Mouse (Mus musculus): ENCODE data around the gene Nexn. TPM values are rescaled to one million over a fixed set of nuclear protein-coding genes. Genes with fewer than 3 reads are reported as not detected.
"Not testable (repeated sequence)": the region's sequence is repeated elsewhere in the genome, so short reads cannot be mapped to it uniquely, and the experiment has no call there.

Gene Nexn
- polyA plus RNA-seq, 1 experiment from 2014 or later: 6.1 TPM

DNA sequence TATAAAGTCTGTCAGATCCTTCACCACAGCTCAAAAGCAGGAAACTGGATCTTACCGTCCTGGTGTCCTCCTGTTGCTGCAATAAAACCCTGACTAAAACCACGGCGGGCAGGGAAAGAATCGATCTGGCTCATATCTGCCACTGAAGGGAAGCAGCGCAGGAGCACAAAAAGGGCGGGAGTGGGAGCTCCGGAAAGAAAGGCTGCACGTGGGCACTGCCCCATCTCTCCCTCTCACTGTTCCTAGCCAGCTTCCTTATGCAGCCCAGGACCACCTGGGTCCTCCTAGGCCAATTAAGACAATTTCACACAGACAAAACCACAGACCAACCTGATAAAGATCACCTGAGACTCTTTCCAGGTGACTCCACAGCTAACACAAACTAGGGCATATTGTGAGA is 4.7 kb downstream of the Nexn start:
- H3K9ac ChIP-seq (ENCODE audit: low read depth, low read length): no peak overlapping the region
- 61% methylated on average over 8 of the region's 8 CpGs for WGBS
- no peak overlapping the region for H3K4me2 ChIP-seq (replicated peaks; ENCODE audit: low read depth, low read length)
- no peak overlapping the region for H3K4me3 ChIP-seq (ENCODE audit: low read depth, low read length)
- DNase-seq (ENCODE audit: low spot score): no peak
- H3K36me3 ChIP-seq (ENCODE audit: control insufficient read depth, insufficient read depth, low read length): no peaks in the 10 kb centered on the region
- peaks cover 9% of the 10 kb centered on the region for H3K4me1 ChIP-seq (replicated peaks; ENCODE audit: control insufficient read depth, insufficient read depth, low read length)
- H3K27ac ChIP-seq (ENCODE audit: low read depth, low read length): no peak overlapping the region
- no peaks in the 10 kb centered on the region; the same call in 1 of the 2 replicates for H3K27me3 ChIP-seq (ENCODE audit: control insufficient read depth, insufficient read depth, low read length)
- no peaks in the 10 kb centered on the region for H3K9me3 ChIP-seq (ENCODE audit: control insufficient read depth, low read length)
- ATAC-seq (ENCODE audit: low FRiP score): no peak

DNA sequence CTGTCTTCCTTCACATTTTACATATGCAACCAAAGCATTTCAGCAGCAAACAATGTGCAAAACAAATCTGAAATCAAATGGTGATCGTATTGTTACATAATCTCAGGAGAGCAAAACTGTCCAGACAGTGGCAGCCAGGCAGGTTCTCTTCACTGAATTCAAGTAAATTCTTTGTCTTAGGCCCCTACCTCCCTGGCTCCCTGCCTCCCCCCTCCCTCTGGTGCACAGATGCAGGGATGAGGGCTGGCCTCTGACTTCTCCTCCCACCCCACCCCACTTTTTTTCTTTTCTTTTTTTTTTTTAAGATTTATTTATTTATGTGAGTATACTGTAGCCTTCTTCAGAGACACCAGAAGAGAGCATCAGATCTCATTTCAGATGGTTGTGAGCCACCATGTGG is 5.8 kb downstream of the Nexn start:
- H3K9ac ChIP-seq (ENCODE audit: low read depth, low read length): no peak overlapping the region
- H3K9me3 ChIP-seq (ENCODE audit: control insufficient read depth, low read length): no peaks in the 10 kb centered on the region
- H3K4me3 ChIP-seq (ENCODE audit: low read depth, low read length): no peak overlapping the region
- H3K4me1 ChIP-seq (replicated peaks; ENCODE audit: control insufficient read depth, insufficient read depth, low read length): peaks cover 2% of the 10 kb centered on the region; the same call in 1 of the 2 replicates
- H3K27me3 ChIP-seq (ENCODE audit: control insufficient read depth, insufficient read depth, low read length): no peaks in the 10 kb centered on the region; the same call in 1 of the 2 replicates
- DNase-seq (ENCODE audit: low spot score) (no peak), ATAC-seq (ENCODE audit: low FRiP score) (no peak)
- no peaks in the 10 kb centered on the region for H3K36me3 ChIP-seq (ENCODE audit: control insufficient read depth, insufficient read depth, low read length)
- WGBS: 100% methylated on average over 1 of the region's 1 CpGs
- H3K27ac ChIP-seq (ENCODE audit: low read depth, low read length): no peak overlapping the region
- no peak overlapping the region for H3K4me2 ChIP-seq (replicated peaks; ENCODE audit: low read depth, low read length)

- not testable (repeated sequence) for H3K9me3 ChIP-seq (ENCODE audit: control insufficient read depth, low read length); H3K27me3 ChIP-seq (ENCODE audit: control insufficient read depth, insufficient read depth, low read length); H3K27ac ChIP-seq (ENCODE audit: low read depth, low read length); H3K9ac ChIP-seq (ENCODE audit: low read depth, low read length); H3K36me3 ChIP-seq (ENCODE audit: control insufficient read depth, insufficient read depth, low read length); H3K4me1 ChIP-seq (replicated peaks; ENCODE audit: control insufficient read depth, insufficient read depth, low read length); H3K4me2 ChIP-seq (replicated peaks; ENCODE audit: low read depth, low read length); H3K4me3 ChIP-seq (ENCODE audit: low read depth, low read length)
- peak; percentile 87 for DNase-seq (ENCODE audit: low spot score)
- WGBS: 51% methylated on average over 6 of the region's 9 CpGs
- ATAC-seq (ENCODE audit: low FRiP score): peak; percentile 58
Observed at GRCm38 (mm10) chr3:152259409-152259808, 6.7 kb downstream of the Nexn start.

DNA sequence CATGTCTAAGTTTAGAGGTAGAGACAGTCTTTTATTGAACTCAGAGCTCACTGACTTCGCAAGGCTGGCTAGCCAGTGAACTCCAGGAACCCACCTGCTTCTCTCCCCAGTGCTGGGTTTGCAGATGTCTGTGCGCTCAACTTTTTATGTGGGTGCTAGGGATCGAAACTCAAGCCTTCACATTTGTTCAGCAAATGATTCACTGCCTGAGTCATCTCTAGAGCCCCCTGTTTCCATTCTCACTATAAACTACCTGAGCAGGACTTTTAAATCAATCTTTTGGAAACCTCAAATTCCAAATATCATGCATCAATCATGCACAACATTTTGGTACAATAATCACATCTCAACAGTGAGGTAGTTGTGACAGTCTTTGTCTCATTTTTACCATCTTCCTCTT is 8.6 kb downstream of the Nexn start:
- 89% methylated on average over 3 of the region's 3 CpGs for WGBS

GRCm38 (mm10) chr3:152250487-152250886 is 15.7 kb downstream of the Nexn start:
- WGBS: 90% methylated on average over 1 of the region's 1 CpGs
- H3K4me3 ChIP-seq (ENCODE audit: low read depth, low read length): no peak overlapping the region
- ATAC-seq (ENCODE audit: low FRiP score): no peak

More for the DNA sequence above, 8.6 kb downstream of the Nexn start:
- no peak overlapping the region for H3K4me2 ChIP-seq (replicated peaks; ENCODE audit: low read depth, low read length)
- no peaks in the 10 kb centered on the region for H3K36me3 ChIP-seq (ENCODE audit: control insufficient read depth, insufficient read depth, low read length)
- no peaks in the 10 kb centered on the region for H3K9me3 ChIP-seq (ENCODE audit: control insufficient read depth, low read length)
- H3K9ac ChIP-seq (ENCODE audit: low read depth, low read length): no peak overlapping the region
- no peak overlapping the region for H3K4me3 ChIP-seq (ENCODE audit: low read depth, low read length)
- H3K4me1 ChIP-seq (replicated peaks; ENCODE audit: control insufficient read depth, insufficient read depth, low read length): peaks cover 2% of the 10 kb centered on the region; the same call in 1 of the 2 replicates
- no peak overlapping the region for H3K27ac ChIP-seq (ENCODE audit: low read depth, low read length)
- H3K27me3 ChIP-seq (ENCODE audit: control insufficient read depth, insufficient read depth, low read length): no peaks in the 10 kb centered on the region
- DNase-seq (ENCODE audit: low spot score) (no peak), ATAC-seq (ENCODE audit: low FRiP score) (no peak)

DNA sequence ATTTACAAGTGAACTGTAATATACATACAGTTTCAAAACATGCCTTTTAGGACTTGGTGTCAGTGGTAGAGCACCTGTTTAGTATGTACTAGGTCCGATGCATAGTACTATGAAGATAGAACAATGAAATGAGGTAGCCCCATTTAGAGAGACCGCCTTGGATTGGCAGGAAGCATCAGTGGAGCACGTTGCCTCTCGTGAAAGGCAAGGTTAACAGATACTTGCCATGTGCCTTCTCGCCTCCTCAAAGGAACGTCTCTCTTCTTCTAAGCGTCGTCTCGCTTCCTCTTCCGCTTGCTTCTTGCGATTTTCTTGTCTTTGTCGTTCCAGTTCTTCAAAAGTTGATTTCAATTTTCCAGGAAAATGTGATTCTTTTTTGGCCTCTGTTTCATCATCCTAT is 18.4 kb downstream of the Nexn start:
- no peak overlapping the region for H3K4me2 ChIP-seq (replicated peaks; ENCODE audit: low read depth, low read length)
- H3K9ac ChIP-seq (ENCODE audit: low read depth, low read length): no peak overlapping the region
- H3K4me1 ChIP-seq (replicated peaks; ENCODE audit: control insufficient read depth, insufficient read depth, low read length): no peaks in the 10 kb centered on the region
- H3K27ac ChIP-seq (ENCODE audit: low read depth, low read length): no peak overlapping the region
- 90% methylated on average over 12 of the region's 12 CpGs for WGBS
- no peaks in the 10 kb centered on the region for H3K9me3 ChIP-seq (ENCODE audit: control insufficient read depth, low read length)
- DNase-seq (ENCODE audit: low spot score) (no peak), ATAC-seq (ENCODE audit: low FRiP score) (no peak)
- H3K4me3 ChIP-seq (ENCODE audit: low read depth, low read length): no peak overlapping the region
- no peaks in the 10 kb centered on the region for H3K36me3 ChIP-seq (ENCODE audit: control insufficient read depth, insufficient read depth, low read length)
- H3K27me3 ChIP-seq (ENCODE audit: control insufficient read depth, insufficient read depth, low read length): no peaks in the 10 kb centered on the region

More at GRCm38 (mm10) chr3:152250487-152250886, 15.7 kb downstream of the Nexn start:
- no peak for DNase-seq (ENCODE audit: low spot score)
- no peaks in the 10 kb centered on the region for H3K27me3 ChIP-seq (ENCODE audit: control insufficient read depth, insufficient read depth, low read length)
- H3K9me3 ChIP-seq (ENCODE audit: control insufficient read depth, low read length): no peaks in the 10 kb centered on the region
- H3K9ac ChIP-seq (ENCODE audit: low read depth, low read length): no peak overlapping the region
- no peaks in the 10 kb centered on the region for H3K4me1 ChIP-seq (replicated peaks; ENCODE audit: control insufficient read depth, insufficient read depth, low read length)
- H3K4me2 ChIP-seq (replicated peaks; ENCODE audit: low read depth, low read length): no peak overlapping the region
- H3K27ac ChIP-seq (ENCODE audit: low read depth, low read length): no peak overlapping the region
- H3K36me3 ChIP-seq (ENCODE audit: control insufficient read depth, insufficient read depth, low read length): no peaks in the 10 kb centered on the region

- Histone ChIP-seq H3K27me3 (ENCODE audit: control insufficient read depth, insufficient read depth, low read length) (no peaks in the 10 kb centered on the region), H3K9me3 (ENCODE audit: control insufficient read depth, low read length) (no peaks in the 10 kb centered on the region), H3K4me1 (replicated peaks; ENCODE audit: control insufficient read depth, insufficient read depth, low read length) (no peaks in the 10 kb centered on the region), H3K9ac (ENCODE audit: low read depth, low read length) (no peak overlapping the region), H3K36me3 (ENCODE audit: control insufficient read depth, insufficient read depth, low read length) (no peaks in the 10 kb centered on the region), H3K27ac (ENCODE audit: low read depth, low read length) (no peak overlapping the region), H3K4me3 (ENCODE audit: low read depth, low read length) (no peak overlapping the region), H3K4me2 (replicated peaks; ENCODE audit: low read depth, low read length) (no peak overlapping the region)
- ATAC-seq (ENCODE audit: low FRiP score) (no peak), DNase-seq (ENCODE audit: low spot score) (no peak)
- WGBS: 81% methylated on average over 5 of the region's 5 CpGs
Observed at GRCm38 (mm10) chr3:152245273-152245910, 20.8 kb downstream of the Nexn start.

GRCm38 (mm10) chr3:152243304-152243703 is 22.8 kb downstream of the Nexn start:
- no peak overlapping the region for H3K4me3 ChIP-seq (ENCODE audit: low read depth, low read length)
- H3K36me3 ChIP-seq (ENCODE audit: control insufficient read depth, insufficient read depth, low read length): no peaks in the 10 kb centered on the region
- H3K9ac ChIP-seq (ENCODE audit: low read depth, low read length): no peak overlapping the region
- H3K4me2 ChIP-seq (replicated peaks; ENCODE audit: low read depth, low read length): no peak overlapping the region
- WGBS: 77% methylated on average over 4 of the region's 4 CpGs
- no peak for ATAC-seq (ENCODE audit: low FRiP score)
- no peaks in the 10 kb centered on the region for H3K27me3 ChIP-seq (ENCODE audit: control insufficient read depth, insufficient read depth, low read length)
- no peak for DNase-seq (ENCODE audit: low spot score)
- H3K4me1 ChIP-seq (replicated peaks; ENCODE audit: control insufficient read depth, insufficient read depth, low read length): no peaks in the 10 kb centered on the region
- H3K27ac ChIP-seq (ENCODE audit: low read depth, low read length): no peak overlapping the region
- H3K9me3 ChIP-seq (ENCODE audit: control insufficient read depth, low read length): no peaks in the 10 kb centered on the region

DNA sequence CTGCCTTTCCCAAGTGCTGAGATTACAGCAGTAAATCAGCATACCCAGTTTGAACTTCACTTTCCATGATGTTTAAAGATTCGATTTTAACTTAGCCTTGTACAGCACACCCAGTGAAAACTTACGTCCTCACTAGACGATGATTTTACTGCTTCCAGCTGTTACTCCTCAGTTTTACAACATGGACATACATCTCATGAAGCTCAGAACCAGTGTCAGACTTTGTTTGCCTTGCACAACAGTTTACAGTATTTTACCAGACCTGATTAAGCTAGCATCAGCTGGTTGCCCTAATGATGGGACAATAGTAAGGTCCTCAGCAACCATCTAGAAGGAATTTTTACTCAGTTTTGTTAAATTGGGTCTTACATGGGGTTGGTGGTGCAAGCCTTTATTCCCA is 25.1 kb downstream of the Nexn start:
- Histone ChIP-seq H3K9ac (ENCODE audit: low read depth, low read length) (no peak overlapping the region), H3K36me3 (ENCODE audit: control insufficient read depth, insufficient read depth, low read length) (no peaks in the 10 kb centered on the region), H3K4me2 (replicated peaks; ENCODE audit: low read depth, low read length) (no peak overlapping the region), H3K27me3 (ENCODE audit: control insufficient read depth, insufficient read depth, low read length) (no peaks in the 10 kb centered on the region), H3K4me1 (replicated peaks; ENCODE audit: control insufficient read depth, insufficient read depth, low read length) (no peaks in the 10 kb centered on the region), H3K4me3 (ENCODE audit: low read depth, low read length) (no peak overlapping the region), H3K9me3 (ENCODE audit: control insufficient read depth, low read length) (no peaks in the 10 kb centered on the region), H3K27ac (ENCODE audit: low read depth, low read length) (no peak overlapping the region)
- DNase-seq (ENCODE audit: low spot score): no peak
- no peak for ATAC-seq (ENCODE audit: low FRiP score)
- 82% methylated on average over 3 of the region's 3 CpGs for WGBS

Data from hindbrain, embryonic 11.5 days (tissue).